Mouse (Mus musculus): ENCODE results near the gene Ewsr1. TPM values are rescaled to one million over a fixed set of nuclear protein-coding genes. Genes with fewer than 3 reads are reported as not detected.

The Ewsr1 gene
- total and polyA plus RNA-seq, 3 experiments, result 399 to 1,267 (median 418) TPM

GRCm38 (mm10) chr11:5061413-5062139 is 37.5 kb downstream of the Ewsr1 start (continued):
- TF ChIP-seq MXI1 (IDR thresholded peaks at IDR 0.05; ENCODE audit: low read depth, low read length) (peak; percentile 78), USF1 (IDR thresholded peaks at IDR 0.05; ENCODE audit: low read depth, low read length) (no peak), MAZ (IDR thresholded peaks at IDR 0.05; ENCODE audit: low read depth, low read length) (0 out of 2 replicates have a peak, but pooled peaks have one; percentile 36), UBTF (IDR thresholded peaks at IDR 0.05; ENCODE audit: low read depth, low read length) (peak; percentile 100), RAD21 (IDR thresholded peaks at IDR 0.05; ENCODE audit: low read depth, low read length) (no peak), ZMIZ1 (IDR thresholded peaks at IDR 0.05; ENCODE audit: low read depth, low read length) (peak; percentile 66; the same call in 1 of the 2 replicates), CTCF (conservative IDR thresholded peaks at IDR 0.05 in 1 of 2, IDR thresholded peaks at IDR 0.05 in 1 of 2; ENCODE audit: low read depth in 2 of 2, low read length in 2 of 2) (no peak), NELFE (IDR thresholded peaks at IDR 0.05; ENCODE audit: low read depth, low read length) (no peak), GABPA (IDR thresholded peaks at IDR 0.05; ENCODE audit: insufficient replicate concordance, low read depth, low read length) (no peak), JUND (conservative IDR thresholded peaks at IDR 0.05; ENCODE audit: low read depth, low read length) (peak; percentile 41)

DNA sequence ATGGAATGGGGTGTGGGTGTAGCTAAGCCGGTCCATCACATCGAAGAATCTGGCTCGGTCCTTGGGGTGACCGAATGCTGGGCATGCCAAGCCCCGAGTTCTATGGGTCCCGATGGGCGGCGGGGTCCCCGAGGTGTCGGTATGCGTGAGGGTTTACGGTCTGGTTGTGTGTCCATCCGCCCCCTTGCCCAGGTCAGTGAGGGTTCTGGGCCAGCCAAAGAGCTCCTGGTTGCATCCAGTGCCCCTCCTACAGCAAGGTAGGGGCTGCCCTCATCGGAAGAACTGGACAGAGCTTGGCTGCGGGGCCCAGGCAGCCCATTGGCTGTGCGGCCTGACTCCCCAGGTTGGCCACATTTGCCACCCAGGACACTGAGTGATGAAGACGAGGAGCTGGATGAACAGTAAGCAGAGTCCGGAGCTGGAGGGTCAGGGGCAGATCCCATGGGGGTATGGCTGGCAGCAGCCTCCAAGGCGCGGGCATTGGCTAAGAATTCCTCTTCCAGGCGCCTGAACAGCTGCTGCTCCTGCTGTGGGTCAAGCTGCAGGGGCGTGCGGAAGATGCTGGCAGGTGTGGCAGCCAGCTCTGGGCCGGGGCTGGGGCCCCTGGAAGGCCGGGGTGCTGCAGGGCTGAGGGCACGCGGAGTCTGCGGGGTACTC is 38.2 kb downstream of the Ewsr1 start:
- peaks cover 24% of the 10 kb centered on the region for H3K27me3 ChIP-seq (replicated peaks)
- TF ChIP-seq JUND (conservative IDR thresholded peaks at IDR 0.05; ENCODE audit: low read depth, low read length) (no peak), TCF12 (IDR thresholded peaks at IDR 0.05; ENCODE audit: low read depth, low read length) (no peak), SMC3 (IDR thresholded peaks at IDR 0.05; ENCODE audit: low read depth, low read length) (no peak), MYC (IDR thresholded peaks at IDR 0.05; ENCODE audit: low read depth, low read length) (no peak), TBP (conservative IDR thresholded peaks at IDR 0.05; ENCODE audit: low read depth, low read length) (no peak), ZC3H11A (IDR thresholded peaks at IDR 0.05; ENCODE audit: low read depth, low read length) (no peak)
- DNase-seq (ENCODE audit: extremely low read depth), result no peak
- peak overlapping the region; percentile 34; the same call in 1 of the 2 replicates for H3K27ac ChIP-seq (ENCODE audit: insufficient read depth, low read depth)
- H3K9me3 ChIP-seq (replicated peaks; ENCODE audit: low read length), result no peaks in the 10 kb centered on the region
- H3K4me2 ChIP-seq (ENCODE audit: insufficient read depth, low read depth, poor library complexity, severe bottlenecking), result peak overlapping the region; percentile 63
- H3K36me3 ChIP-seq (replicated peaks in 1 of 2; ENCODE audit: control insufficient read depth in 1 of 2, insufficient read depth in 1 of 2, low read length in 1 of 2), result peaks cover 0 to 14% of the 10 kb centered on the region in 2 experiments
- dilution Hi-C loops (cut with MboI; ENCODE audit: extremely low pct_ligation_motif_present, extremely low pct_unique_long_range_greater_than_20kb, low sequenced_read_pairs) (no loop called here), in situ Hi-C loops (cut with MboI; ENCODE audit: low pct_ligation_motif_present, low pct_unique_long_range_greater_than_20kb, low sequenced_read_pairs) (loop anchor here (5.0 kb wide), 1 partner anchor 36 kb away; the partner anchor contains the start of genes Ewsr1 and Rhbdd3)
- H3K79me2 ChIP-seq (replicated peaks; ENCODE audit: control insufficient read depth, extremely low read depth, insufficient read depth, poor library complexity, severe bottlenecking), result no peaks in the 10 kb centered on the region
- H3K4me3 ChIP-seq (replicated peaks in 1 of 3; ENCODE audit: low read depth in 2 of 3, low read length in 2 of 3, poor library complexity in 1 of 3), result peak overlapping the region in 1 of 3 experiments; percentile 26
- H3K4me1 ChIP-seq (ENCODE audit: control insufficient read depth in 1 of 2, insufficient read depth in 2 of 2), result peaks cover 39 to 81% of the 10 kb centered on the region in 2 experiments
- no peak overlapping the region for H3K9ac ChIP-seq (ENCODE audit: insufficient read depth, low read depth)

DNA sequence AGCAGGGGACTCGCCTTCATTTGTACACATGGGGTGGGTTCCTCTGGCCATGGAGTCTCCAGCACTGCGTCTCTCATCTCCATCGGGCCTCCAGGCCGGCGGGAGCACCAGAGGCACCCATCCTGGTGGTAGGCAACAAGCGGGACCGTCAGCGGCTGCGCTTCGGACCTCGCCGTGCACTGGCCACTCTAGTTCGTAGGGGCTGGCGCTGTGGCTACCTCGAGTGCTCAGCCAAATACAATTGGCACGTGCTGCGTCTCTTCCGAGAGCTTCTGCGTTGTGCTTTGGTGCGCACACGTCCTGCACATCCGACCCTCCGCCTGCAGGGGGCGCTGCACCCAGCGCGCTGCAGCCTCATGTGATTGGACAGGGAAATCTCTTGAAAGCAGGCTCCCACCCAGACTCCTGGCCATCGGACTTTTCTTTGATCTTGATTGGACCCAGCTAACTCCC is 39.3 kb downstream of the Ewsr1 start:
- no peak overlapping the region for H3K9ac ChIP-seq (ENCODE audit: insufficient read depth, low read depth)
- no peak overlapping the region for H3K27ac ChIP-seq (ENCODE audit: insufficient read depth, low read depth)
- no peak overlapping the region for H3K4me3 ChIP-seq (replicated peaks in 1 of 3; ENCODE audit: low read depth in 2 of 3, low read length in 2 of 3, poor library complexity in 1 of 3)
- dilution Hi-C loops (cut with MboI; ENCODE audit: extremely low pct_ligation_motif_present, extremely low pct_unique_long_range_greater_than_20kb, low sequenced_read_pairs), result no loop called here
- in situ Hi-C loops (cut with MboI; ENCODE audit: low pct_ligation_motif_present, low pct_unique_long_range_greater_than_20kb, low sequenced_read_pairs), result loop anchor here (5.0 kb wide), 1 partner anchor 38 kb away; the partner anchor contains the start of genes Ewsr1 and Rhbdd3
- peaks cover 0 to 14% of the 10 kb centered on the region in 2 experiments for H3K36me3 ChIP-seq (replicated peaks in 1 of 2; ENCODE audit: control insufficient read depth in 1 of 2, insufficient read depth in 1 of 2, low read length in 1 of 2)
- no peaks in the 10 kb centered on the region for H3K79me2 ChIP-seq (replicated peaks; ENCODE audit: control insufficient read depth, extremely low read depth, insufficient read depth, poor library complexity, severe bottlenecking)
- peaks cover 24% of the 10 kb centered on the region for H3K27me3 ChIP-seq (replicated peaks)
- TF ChIP-seq NELFE (IDR thresholded peaks at IDR 0.05; ENCODE audit: low read depth, low read length), result no peak
- TF ChIP-seq CTCF (conservative IDR thresholded peaks at IDR 0.05 in 1 of 2, IDR thresholded peaks at IDR 0.05 in 1 of 2; ENCODE audit: low read depth in 2 of 2, low read length in 2 of 2), result peak; percentile 73 to 83
- TF ChIP-seq BHLHE40 (IDR thresholded peaks at IDR 0.05; ENCODE audit: low read depth, low read length), result 0 out of 2 replicates have a peak, but pooled peaks have one; percentile 3
- no peak for TF ChIP-seq USF2 (conservative IDR thresholded peaks at IDR 0.05; ENCODE audit: low read depth, low read length)
- peaks cover 45 to 88% of the 10 kb centered on the region in 2 experiments for H3K4me1 ChIP-seq (ENCODE audit: control insufficient read depth in 1 of 2, insufficient read depth in 2 of 2)
- DNase-seq (ENCODE audit: extremely low read depth), result no peak
- H3K4me2 ChIP-seq (ENCODE audit: insufficient read depth, low read depth, poor library complexity, severe bottlenecking), result no peak overlapping the region
- H3K9me3 ChIP-seq (replicated peaks; ENCODE audit: low read length), result no peaks in the 10 kb centered on the region
